Mouse (Mus musculus): ENCODE results near the gene H3f3b.

Gene H3f3b

GRCm38 (mm10) chr11:116027756-116028155 is at the start of gene H3f3b:
Gene H3f3b, minus strand, starts transcription at chr11:116027962.
- no peak for DNase-seq (ENCODE audit: low spot score in 2 of 2)

GRCm38 (mm10) chr11:116076836-116077235 is 49.1 kb upstream of the H3f3b start:
- DNase-seq (ENCODE audit: low spot score in 2 of 2) = peak; percentile 58 to 69

GRCm38 (mm10) chr11:116076266-116076540 is 48.4 kb upstream of the H3f3b start:
- DNase-seq (ENCODE audit: low spot score in 2 of 2) = no peak

GRCm38 (mm10) chr11:116075539-116076265 is 47.9 kb upstream of the H3f3b start:
- no peak for DNase-seq (ENCODE audit: low spot score in 2 of 2)

GRCm38 (mm10) chr11:116074436-116074991 is 46.8 kb upstream of the H3f3b start:
- DNase-seq (ENCODE audit: low spot score in 2 of 2) = no peak

- DNase-seq (ENCODE audit: low spot score in 2 of 2) = no peak
These were observed 44.8 kb upstream of the H3f3b start for GRCm38 (mm10) chr11:116072608-116073007.

GRCm38 (mm10) chr11:116071510-116071909 is 43.7 kb upstream of the H3f3b start:
- DNase-seq (ENCODE audit: low spot score in 2 of 2) = peak in 1 of 2 experiments; percentile 79

GRCm38 (mm10) chr11:116065345-116065744 is 37.6 kb upstream of the H3f3b start:
- no peak for DNase-seq (ENCODE audit: low spot score in 2 of 2)

GRCm38 (mm10) chr11:116064187-116064867 is 36.6 kb upstream of the H3f3b start:
- no peak for DNase-seq (ENCODE audit: low spot score in 2 of 2)

GRCm38 (mm10) chr11:116063562-116063961 is 35.8 kb upstream of the H3f3b start:
- no peak for DNase-seq (ENCODE audit: low spot score in 2 of 2)

- no peak for DNase-seq (ENCODE audit: low spot score in 2 of 2)
These were observed 34.8 kb upstream of the H3f3b start for GRCm38 (mm10) chr11:116062521-116062920.

- DNase-seq (ENCODE audit: low spot score in 2 of 2) = no peak
These were observed 34.1 kb upstream of the H3f3b start for GRCm38 (mm10) chr11:116061641-116062415.

- no peak for DNase-seq (ENCODE audit: low spot score in 2 of 2)
These were observed 32.8 kb upstream of the H3f3b start for GRCm38 (mm10) chr11:116060596-116060995.

GRCm38 (mm10) chr11:116059691-116060025 is 31.9 kb upstream of the H3f3b start:
- no peak for DNase-seq (ENCODE audit: low spot score in 2 of 2)

- no peak for DNase-seq (ENCODE audit: low spot score in 2 of 2)
These were observed 31.3 kb upstream of the H3f3b start for GRCm38 (mm10) chr11:116058868-116059690.

GRCm38 (mm10) chr11:116058022-116058614 is 30.4 kb upstream of the H3f3b start:
- DNase-seq (ENCODE audit: low spot score in 2 of 2) = no peak

- DNase-seq (ENCODE audit: low spot score in 2 of 2) = no peak
These were observed 29.6 kb upstream of the H3f3b start for GRCm38 (mm10) chr11:116057237-116057881.

GRCm38 (mm10) chr11:116055873-116056272 is 28.1 kb upstream of the H3f3b start:
- DNase-seq (ENCODE audit: low spot score in 2 of 2) = no peak

- DNase-seq (ENCODE audit: low spot score in 2 of 2) = no peak
These were observed 25.9 kb upstream of the H3f3b start for GRCm38 (mm10) chr11:116053510-116054229.

- DNase-seq (ENCODE audit: low spot score in 2 of 2) = no peak
These were observed 22.4 kb upstream of the H3f3b start for GRCm38 (mm10) chr11:116050196-116050595.

Measured in spleen, postnatal 10 days (tissue).